Mouse (Mus musculus) thymus, adult 2 months (tissue): Measurements from ENCODE around the gene Fh1.

Experiments
- CTCF ChIP-seq: fragments of 200-500 bp; IDR thresholded peaks from 2 replicates; pipeline ENCODE4 v1.5.1; 2012; ENCODE audit warnings: mild to moderate bottlenecking, control low read depth, low read length, moderate library complexity, borderline replicate concordance; ENCODE audit not compliant: control insufficient read depth, poor library complexity, insufficient read depth; ENCODE audit errors: extremely low read depth
- POLR2A ChIP-seq: fragments of 200-500 bp; IDR thresholded peaks from 2 replicates; pipeline ENCODE4 v1.6.1; 2012; ENCODE audit warnings: mild to moderate bottlenecking, low read length, control low read depth, moderate library complexity; ENCODE audit not compliant: control insufficient read depth, poor library complexity, insufficient read depth; ENCODE audit errors: extremely low read depth

- TF ChIP-seq POLR2A (no peak), CTCF (no peak)
Observed at GRCm38 (mm10) chr1:175648615-175649014, 23.2 kb upstream of the Fh1 start.
